Mouse (Mus musculus) cerebellum, adult 9-11 months (tissue): ENCODE results near the gene Cacng4.

Experiments used
- DNase-seq: peaks from one replicate; pipeline ENCODE4 v3.0.0; 2022

The Cacng4 gene

GRCm38 (mm10) chr11:107772002-107772401 lies 22.4 kb downstream of the Cacng4 start:
- DNase-seq = no peak

DNA sequence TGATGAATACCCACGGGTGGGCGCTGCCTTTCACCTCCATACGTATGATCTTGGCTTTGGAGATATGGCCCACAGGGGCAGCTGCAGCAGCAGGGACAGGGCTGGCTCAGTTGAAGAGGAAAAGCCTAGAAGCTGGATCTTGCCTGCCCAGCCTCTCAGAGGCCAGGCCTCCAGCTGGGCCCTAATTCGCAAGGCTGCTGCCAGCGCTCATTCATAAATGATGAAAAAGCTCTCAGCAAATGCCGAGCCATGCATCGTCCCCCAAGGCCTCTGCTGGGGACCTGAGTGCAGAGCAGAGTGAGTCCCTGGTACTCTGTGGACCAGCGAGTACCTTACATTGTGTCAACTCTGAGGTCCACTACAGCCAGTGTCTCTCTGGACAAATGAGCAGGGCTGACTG lies 26.0 kb downstream of the Cacng4 start:
- DNase-seq = no peak

DNA sequence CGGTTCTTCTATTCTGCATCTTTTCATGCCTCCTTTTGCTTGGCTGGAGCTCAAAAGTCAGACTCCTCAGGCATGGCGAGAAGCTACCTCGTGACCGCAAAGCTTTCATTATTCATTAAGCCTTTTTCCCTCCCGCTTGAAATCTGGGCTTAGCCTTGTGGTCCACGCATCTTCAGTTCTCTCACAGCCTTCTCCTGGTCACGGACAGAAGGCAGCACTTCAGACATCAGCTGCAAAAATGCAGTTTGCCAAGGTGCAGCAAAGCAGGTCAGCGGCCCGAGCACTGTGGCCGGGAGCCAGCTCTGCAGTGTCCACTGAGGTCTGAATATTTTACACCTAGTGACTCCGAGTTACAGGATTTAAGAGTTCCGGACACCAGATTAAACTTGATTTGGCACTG lies 27.4 kb downstream of the Cacng4 start:
- peak; percentile 40 for DNase-seq

DNA sequence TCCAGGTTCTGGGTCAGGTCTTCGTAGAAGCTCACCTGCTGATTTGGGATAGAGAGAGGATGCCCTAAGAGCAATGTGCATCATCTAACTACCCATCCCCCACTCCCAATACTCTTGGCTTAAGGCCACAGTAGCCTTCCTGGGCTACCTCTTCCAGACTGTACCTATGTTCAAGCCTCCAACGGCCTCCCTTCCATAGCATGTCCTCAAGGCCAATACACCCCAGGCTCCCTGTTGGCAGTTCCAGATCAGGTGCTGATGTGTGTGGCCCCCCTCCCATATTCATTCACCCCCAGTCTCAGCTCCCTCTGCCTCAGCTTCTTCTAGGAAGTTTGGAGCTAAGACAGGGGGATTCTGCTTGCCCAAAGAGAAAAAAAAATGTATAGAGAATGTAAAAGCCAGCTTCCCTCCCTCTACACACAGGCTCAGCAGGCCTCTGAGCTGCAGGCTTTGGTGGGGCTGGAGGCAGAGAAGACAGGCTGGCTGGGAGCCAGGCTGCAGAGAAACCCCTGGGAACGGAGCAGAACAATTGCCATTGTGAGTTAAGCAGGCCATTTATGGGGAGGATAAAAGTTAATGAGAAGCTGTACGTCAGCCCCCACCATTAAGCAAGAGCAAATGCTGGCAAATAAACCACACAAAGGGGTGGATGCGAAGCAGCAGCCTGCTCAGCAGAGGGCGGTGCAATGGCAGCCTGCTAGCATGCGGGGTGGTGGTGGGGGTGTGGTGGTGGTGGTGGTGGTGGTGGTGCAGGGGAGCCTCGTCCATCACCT lies 31.5 kb downstream of the Cacng4 start:
- no peak for DNase-seq

DNA sequence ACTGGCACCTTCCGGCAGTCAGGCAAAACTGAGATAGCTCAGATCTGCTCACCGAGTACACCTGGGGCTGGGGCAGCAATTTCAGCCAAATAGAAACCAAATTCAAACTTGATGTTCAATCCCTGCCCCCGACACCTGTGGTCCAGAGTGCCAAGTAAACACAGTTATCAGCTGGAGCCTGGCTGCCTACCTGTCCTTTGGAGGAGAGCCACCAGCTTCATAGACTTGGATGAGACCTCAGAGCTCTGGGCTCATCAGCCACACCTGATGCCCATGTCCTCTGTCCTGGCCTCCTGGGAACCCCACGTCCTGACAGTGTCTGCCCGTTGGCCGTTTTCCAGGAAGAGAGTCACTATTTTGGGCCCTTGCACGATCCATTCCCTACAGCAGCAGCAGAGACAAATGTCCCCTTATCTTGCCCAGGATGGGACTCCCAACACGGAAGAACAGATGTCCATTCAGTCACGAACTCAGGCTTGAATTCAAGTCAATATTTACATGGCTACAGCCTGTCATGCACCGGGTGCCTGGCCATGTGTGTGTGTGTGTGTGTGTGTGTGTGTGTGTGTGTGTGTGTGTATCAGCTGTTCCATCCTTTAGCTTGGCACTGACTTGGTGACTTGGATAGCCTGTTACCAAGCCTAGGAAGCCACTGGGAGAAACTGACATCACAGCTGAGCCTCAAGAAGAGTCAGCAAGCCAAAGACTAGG lies 32.4 kb downstream of the Cacng4 start:
- peak; percentile 12 for DNase-seq

DNA sequence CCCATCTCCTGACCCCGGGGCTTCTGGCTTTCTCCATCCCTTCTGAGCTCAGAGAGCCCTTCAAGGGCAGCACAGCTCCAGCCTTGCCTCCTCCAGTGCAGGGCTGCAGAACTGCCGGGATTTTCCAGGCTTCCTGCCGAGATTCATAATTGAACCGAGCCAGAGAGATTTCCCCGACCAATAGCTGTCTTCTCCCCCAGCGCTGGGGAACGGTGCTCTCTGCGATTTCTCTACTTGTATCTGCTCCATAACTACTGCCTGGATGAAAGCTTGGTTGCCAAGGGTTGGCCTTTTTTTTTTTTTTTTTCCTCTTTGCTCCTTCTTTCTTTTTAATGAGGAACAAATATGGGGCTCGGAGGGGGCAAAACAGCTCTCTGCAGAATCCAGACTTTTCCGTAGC lies 34.4 kb downstream of the Cacng4 start:
- DNase-seq = no peak

- DNase-seq = no peak
Measured at GRCm38 (mm10) chr11:107759516-107759915, 34.8 kb downstream of the Cacng4 start.

DNA sequence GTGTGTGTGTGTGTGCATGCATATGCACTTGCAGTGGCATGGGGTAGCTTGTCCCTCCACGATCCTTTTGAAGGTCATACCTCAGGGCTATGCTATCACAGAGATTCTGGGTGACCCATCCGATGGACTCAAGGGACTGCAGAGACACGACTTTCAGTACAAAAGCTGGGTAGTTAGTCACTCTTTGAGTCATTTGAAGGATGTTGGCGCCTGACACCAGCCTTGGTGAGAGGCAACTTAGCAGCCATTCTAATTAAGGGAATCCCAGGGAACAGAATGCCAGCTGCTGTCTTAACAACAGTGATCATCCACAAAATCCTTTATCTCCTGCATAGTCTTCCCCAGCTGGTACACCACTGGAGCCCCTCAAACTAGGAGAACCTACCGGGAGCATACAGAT lies 45.2 kb downstream of the Cacng4 start:
- no peak for DNase-seq

DNA sequence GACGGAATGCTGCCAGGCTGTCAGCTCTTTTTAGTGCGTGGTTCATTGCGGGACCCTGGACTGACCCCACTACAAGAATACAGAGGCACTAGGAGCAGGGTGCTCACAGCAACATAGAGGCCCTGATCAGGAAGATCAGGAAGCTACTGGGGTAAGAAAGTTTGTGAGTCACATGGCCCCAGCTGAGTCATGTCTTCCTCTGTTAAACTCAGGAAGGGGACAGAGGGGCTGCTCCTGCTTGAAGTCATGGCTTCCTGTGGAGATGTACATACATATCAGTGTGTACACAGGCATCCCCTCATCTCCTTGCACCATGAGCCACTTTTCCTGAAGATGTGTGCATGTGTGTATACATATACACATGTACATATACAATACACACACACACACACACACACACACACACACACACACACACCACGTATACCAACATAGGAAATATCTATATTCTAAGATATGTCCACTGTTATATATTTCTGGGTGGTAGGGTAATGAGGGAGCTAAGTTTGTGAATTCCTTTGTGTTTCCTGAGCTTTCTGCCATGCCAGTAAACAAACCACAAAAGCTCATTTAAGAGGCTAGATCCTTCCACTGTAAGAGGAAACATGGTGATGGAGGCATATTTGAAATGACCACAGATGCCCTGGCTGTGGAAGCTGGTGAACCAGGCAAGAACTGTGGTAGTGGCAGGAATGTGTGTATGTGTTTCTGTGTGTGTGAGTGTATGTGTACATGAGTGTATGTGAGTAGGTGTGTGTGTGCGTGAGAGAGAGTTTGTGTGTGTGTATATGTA lies 45.9 kb downstream of the Cacng4 start:
- no peak for DNase-seq

GRCm38 (mm10) chr11:107743100-107743499 lies 51.3 kb downstream of the Cacng4 start:
- no peak for DNase-seq

DNA sequence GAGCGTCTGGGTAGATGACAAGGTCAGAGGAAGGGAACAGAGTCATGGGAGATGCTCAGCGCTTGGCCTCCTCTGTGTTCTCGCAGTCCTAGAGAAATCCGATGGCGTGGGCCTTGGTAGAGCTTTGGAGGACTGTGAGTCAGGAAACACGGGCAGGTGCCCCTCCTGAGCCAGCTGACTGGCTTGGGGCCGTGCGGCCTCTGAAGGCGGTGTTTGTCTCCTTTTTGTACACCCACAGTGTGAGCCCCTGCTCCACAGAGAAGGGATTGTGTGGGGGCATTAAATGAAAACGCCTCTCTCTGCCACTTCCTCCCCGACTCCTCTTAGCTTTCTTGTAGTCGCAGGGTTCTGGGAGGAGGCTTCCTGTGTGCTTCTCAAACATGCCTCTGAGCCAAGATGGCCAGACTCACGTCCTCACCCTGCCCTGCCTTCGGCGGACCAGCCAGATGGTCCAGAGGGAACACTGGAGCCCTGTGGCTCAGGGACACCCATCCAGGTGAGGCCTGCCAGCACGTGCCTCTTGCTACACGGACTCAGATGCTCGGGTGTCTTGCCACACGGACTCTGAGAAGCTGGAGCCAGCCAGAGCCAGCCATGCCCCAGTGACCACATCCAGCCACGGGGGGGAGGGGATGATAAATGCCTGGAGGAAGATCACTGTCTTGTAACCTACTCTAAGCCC lies 55.8 kb downstream of the Cacng4 start:
- DNase-seq = no peak

GRCm38 (mm10) chr11:107737886-107738285 lies 56.5 kb downstream of the Cacng4 start:
- DNase-seq = no peak

DNA sequence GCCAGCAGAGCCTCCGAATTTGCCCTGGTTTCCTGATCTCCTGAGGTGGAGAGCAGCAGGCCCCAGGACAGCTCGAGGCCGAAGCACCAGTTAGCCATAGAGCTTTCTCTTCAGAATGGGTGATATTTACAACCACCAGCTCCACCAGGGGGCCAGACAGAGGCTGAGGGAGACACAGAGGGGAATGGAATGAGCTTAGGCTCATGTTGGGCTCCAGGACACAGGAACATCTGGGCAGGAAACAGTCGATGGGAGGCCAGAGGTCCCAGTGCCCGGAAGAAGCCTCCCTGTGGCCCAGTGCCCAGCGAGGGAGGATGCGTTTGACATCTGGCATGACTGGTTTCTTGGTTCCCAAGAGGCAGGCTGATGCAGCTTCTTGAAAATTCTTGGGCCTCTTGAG lies 60.2 kb downstream of the Cacng4 start:
- no peak for DNase-seq

- DNase-seq = no peak
Measured at GRCm38 (mm10) chr11:107731498-107731897, 62.9 kb downstream of the Cacng4 start.

GRCm38 (mm10) chr11:107730940-107731339 lies 63.4 kb downstream of the Cacng4 start:
- DNase-seq = peak; percentile 76

GRCm38 (mm10) chr11:107729141-107729540 lies 65.2 kb downstream of the Cacng4 start:
- no peak for DNase-seq

GRCm38 (mm10) chr11:107728073-107728863 lies 66.1 kb downstream of the Cacng4 start:
- DNase-seq = no peak

DNA sequence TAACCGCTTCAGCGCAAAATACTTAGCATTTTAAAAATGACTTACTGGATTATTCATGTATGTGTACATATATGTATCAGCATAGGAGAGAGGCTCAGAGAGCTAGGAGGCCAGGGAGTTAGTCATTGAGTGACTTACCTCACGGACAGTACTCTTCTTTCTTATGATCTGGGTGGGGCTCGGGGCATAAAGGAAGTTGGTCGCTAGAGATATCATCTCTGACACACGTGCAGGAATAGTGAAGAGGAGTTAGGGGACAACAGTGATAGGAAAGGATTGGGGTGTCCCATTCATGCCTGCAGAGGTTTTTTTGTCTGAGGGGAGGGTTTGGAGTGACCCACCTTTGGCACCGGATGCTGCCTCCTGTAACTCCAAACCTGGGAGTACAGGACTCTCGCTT lies 69.8 kb downstream of the Cacng4 start:
- no peak for DNase-seq

DNA sequence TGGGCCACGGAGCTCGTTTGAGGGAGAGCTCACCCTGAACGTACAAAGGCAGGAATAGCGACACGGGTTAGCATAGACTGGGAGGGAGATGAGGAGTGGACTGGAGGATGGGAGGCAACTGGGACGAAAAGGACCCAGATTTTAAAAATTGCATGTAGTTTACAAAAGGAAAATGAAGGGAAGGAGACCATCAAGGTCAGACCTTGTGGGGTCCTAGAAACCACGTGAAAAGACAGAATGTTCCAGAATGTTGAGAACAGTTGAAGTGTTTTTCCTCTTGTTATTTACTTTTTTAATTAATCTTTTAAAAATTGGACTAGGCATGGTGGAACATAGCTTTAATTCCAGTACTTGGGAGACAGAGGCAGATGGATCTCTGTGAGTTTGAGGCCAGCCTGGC lies 73.3 kb downstream of the Cacng4 start:
- DNase-seq = no peak

- no peak for DNase-seq
Measured at GRCm38 (mm10) chr11:107720264-107721021, 73.9 kb downstream of the Cacng4 start.

- no peak for DNase-seq
Measured at GRCm38 (mm10) chr11:107716332-107716938, 77.9 kb downstream of the Cacng4 start, which contains the start of gene Cacng1. Cacng1 (minus strand) TSS chr11:107716522.
